Mouse (Mus musculus) layer of hippocampus, adult 11-12 months (tissue): ENCODE data around the gene Fxyd7.

ENCODE experiments used
- DNase-seq: peaks from one replicate; pipeline ENCODE4 v3.0.0; 2022; ENCODE audit warnings: low spot score

Fxyd7 gene

GRCm38 (mm10) chr7:31007775-31008174 lies 43.5 kb downstream of the Fxyd7 start:
- no peak for DNase-seq

DNA sequence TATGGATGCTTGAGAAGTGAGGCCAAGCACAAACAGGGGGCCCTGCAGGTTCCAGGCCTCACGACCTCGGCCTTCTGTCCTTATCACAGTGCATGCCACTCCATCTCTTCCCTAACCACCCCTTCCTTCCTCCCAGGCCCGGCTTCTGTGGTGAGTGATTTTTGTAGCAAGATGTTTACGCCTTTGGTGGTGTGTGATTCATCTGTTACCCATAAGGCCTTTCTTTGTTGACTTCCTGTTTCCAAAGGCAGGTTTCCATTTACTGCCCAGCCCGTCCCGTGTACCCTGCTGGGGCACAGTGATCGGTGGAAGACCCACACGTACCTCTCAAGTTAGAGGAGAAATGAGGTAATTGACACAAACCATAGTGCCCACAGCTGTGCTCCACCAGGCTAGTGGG lies 48.6 kb downstream of the Fxyd7 start:
- no peak for DNase-seq

DNA sequence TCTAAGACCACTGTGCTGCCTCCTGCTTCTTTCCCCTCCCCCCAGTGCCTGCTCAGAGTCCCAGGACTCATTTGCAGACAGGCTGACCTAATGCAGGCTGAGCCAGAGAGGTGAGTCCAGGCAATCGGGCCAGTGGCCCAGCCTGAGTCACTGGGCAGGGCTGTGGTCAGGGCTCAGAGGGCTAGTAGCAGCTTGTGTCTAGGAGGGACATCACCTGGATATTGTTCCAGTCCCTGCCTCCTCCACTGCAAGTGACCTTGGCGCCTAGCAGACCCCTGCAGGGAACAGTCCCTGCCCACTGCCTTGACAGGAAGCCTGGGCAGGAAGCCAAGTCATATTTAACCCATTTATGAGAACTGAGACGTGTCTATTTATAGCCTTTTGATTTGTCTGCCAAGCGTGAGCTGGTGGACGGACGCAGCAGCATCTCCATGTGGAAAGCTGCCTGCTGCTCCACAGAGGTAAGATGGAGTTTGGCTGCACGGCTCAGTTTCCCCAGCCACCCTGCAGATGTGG lies 50.7 kb downstream of the Fxyd7 start:
- DNase-seq: peak; percentile 17

DNA sequence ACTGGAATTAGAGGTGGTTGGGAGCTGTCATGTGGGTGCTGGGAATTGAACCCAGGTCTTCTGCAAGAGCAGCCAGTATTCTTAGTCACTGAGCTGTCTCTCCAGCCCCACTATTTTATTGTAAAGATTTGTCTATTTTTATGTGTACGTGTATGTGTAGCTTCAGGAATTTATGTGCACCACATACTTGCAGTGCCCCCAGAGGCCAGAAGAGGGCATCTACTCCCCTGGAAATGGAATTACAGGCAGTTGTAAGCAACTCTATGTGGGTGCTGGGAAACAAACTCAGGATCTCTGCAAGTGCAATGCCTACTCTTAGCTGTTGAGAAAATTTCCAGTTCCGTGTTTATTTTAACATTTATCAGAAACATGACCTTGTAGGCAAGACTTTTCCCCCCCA lies 54.8 kb downstream of the Fxyd7 start:
- no peak for DNase-seq

GRCm38 (mm10) chr7:30993986-30994385 lies 57.3 kb downstream of the Fxyd7 start:
- no peak for DNase-seq
